Mouse (Mus musculus) WW6 (cell line): ENCODE measurements around the gene 9130230L23Rik.

Experiments
- DNase-seq: peaks from one replicate; pipeline ENCODE4 v3.0.0-alpha.2; 2013; ENCODE audit warnings: low read depth, low spot score

9130230L23Rik gene

DNA sequence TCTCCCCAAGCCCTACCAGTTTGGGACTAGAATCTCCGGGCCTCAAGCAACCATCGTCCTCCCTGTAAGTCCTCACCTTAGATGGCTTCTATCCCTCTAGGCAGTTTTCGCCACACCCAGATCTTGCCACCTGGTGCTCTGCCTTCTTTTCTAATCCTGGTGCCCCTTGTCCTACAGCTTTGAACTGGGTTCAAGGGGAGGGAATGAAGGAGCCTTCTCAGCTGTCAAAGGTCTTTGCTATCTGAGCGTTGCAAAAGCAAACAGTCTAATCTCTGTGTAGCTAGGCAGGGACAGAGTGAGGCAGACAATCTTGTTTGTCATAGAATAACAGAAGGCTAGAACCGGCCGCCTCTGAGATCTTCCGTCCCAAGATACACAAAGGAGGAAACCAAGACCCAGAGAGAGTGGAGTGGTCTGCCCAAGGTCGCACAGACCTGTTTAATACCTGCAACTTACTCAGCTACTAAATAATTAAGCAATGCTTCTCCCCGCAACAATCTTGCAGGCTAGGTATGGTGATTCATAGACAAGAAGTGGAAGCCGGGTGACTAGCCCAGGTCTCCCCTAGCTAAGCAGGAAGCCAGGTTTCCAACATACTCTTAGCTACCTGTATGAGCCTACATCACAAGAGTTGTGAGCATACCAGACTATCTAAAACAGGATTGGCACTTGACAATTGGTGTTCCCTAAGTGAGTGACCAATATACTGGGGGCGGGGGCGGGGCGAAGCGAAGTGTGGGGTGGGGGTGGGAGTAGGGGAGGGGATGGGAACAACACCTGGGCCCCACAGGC, at the start of gene 9130230L23Rik:
Gene 9130230L23Rik, minus strand, starts transcription at position 152 of the 792 bp plus-strand sequence.
- no peak for DNase-seq

DNA sequence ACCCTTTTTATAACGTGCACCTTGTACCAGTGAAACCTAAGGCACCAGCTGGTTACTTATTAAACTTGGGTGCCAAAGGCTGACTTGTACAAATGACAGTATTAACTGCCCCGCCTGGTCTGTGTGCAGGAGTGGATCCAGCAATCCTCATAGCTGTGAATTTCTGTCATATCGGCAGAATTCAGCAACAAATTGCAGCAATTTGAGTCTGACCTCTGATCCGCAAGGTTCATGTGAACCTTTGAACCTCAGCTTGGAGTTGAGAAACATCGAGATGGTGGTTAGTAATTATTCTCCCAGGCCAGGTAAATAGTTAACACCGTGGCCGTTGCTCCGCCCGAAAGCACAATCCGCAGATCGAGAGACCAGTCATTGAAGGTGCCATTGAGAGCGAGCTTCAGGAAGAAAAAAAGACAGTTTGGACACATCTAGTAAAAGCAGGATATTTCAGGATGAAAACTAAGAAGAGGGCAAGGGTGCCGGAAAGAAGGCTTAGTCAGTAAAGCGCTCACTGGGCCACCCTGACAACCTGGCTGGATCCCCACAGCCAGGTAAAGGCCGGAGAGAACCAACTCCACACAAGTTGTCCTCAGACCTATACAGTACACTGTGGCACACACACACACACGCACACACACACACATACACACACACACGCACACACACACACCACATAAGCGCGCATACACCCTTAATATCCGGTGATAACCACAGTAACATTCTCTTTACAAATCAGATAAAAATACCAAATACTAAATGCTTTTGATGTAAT, 48.9 kb upstream of the 9130230L23Rik start:
- DNase-seq: no peak

DNA sequence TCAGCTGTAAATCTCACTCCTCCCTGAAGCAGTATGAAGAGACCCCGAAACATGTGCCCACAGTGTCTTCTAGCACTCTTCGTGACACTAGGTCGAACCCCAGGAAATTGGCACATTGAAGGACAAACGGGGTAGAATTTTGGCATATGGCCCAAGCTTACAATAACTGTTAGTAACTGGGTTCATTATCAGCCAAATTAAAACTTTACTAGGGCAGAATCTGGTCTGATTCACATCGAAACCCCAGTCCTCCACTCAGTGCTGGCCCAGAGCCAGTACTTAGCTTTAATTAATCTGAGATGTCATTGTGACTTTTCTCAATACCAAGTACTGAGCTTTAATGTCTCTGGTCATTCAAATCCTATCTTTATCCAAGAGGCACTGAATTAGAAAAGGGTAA, 46.8 kb upstream of the 9130230L23Rik start:
- DNase-seq: no peak

DNA sequence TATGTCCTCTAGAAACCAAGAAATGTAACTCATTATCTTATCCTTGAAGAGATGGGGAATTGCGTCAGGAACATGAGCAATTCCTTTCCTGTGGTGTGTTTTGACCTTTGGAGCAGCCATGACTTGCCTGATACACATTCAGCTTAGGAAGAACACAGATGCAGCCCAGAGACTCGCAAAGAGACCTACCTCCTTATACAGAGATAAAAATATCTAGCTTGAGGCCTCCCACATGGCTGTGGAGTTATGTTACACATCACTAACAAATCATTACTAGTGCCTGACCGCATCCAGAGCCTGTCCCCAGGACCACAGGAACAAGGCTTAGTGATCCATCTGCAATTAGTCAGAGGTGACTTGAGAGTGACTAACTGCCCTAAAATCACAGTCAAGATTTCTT, 42.3 kb upstream of the 9130230L23Rik start:
- DNase-seq: no peak

DNA sequence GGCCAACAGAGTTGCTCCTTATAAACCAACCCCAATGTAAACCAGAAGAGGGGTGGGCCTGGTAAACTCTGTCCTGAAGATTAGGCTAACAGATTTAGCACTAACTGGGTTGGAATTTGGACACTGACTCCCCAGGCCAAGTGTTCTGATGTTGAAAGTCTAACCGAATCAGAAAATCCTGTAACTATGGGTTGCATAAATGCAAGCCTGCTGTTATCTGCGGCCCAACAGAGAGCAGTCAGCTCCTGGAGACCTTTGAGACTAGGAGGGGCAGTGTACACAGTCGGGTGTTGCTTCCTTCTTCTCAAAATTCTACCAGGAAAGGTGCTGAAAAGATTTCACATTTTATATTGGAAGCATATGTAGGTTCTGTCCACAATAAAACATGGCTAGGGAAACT, 39.8 kb upstream of the 9130230L23Rik start:
- DNase-seq: no peak

GRCm38 (mm10) chr5:66042651-66043340, 38.7 kb upstream of the 9130230L23Rik start:
- DNase-seq: no peak

- no peak for DNase-seq
These were observed 36.7 kb upstream of the 9130230L23Rik start for GRCm38 (mm10) chr5:66040744-66041279.

- no peak for DNase-seq
These were observed 35.7 kb upstream of the 9130230L23Rik start for GRCm38 (mm10) chr5:66039813-66040212.

DNA sequence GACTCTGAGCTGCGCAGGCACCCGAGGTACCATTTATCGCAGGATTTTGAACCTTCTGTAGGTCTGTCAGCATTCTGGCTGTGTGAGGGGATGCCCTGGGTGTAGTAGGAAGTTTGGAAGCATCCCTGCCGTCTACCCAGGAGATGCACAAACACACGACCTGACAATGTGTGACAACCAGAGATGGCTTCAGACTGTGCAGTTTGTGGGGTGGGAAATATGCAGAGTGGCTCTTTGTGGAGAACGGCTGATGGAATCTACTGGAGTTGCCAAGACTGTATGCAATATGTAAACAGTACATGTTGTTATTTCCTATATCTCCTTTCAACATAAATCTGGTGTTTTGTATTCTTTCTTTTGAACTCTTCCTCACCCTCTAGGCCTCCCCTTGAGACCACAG, 33.0 kb upstream of the 9130230L23Rik start:
- DNase-seq: no peak

DNA sequence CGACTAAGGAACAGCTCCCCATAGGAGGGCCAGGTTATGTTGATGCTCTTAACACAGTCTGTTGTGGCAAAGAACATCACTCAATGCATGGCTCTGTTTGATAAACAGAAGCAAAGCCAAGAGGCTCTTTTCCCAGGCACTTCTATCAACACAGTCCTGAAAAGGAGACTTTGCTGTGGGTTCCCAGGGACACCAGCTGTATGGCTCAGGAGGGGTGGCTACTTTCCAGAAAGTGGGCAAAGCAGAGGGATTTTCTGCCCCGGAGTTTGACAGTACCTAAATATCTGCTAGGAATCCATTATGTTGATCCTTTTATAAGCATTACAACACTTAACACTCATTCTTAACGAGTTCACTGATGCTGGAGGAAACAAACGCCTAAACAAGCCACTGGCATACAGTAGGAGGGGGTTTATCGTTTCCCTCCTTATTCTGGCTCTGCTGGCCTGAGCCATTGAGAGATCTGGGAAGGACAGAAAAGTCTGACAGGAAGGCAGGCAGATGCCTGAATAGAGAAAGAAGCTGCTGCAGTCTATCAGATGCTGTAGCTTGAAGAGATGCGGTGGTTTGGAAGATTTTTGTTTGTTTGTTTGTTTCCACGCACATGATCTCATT, 32.5 kb upstream of the 9130230L23Rik start:
- no peak for DNase-seq

- DNase-seq: no peak
These were observed 30.5 kb upstream of the 9130230L23Rik start for GRCm38 (mm10) chr5:66034375-66035195.

GRCm38 (mm10) chr5:66032826-66033225, 28.7 kb upstream of the 9130230L23Rik start:
- DNase-seq: no peak

- DNase-seq: no peak
These were observed 27.6 kb upstream of the 9130230L23Rik start for GRCm38 (mm10) chr5:66031699-66032098.

DNA sequence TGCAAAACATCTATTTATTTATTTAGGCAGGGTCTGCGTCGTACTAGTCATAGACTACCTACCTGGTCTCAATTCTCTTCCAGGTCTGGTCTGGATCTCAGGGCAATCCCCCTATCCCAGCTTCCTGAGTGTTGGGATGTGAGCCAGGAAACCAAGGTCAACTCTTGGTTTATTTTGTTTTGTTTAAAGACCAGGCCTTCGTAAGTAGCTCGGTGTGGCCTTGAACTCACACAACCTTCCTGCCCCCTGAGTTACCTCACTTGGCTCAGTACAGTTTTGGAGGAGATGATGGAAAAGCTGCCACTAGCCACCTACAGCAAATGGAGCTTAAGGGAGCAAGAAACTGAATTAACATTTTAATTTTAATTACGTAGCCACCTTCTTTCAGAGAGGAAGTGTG, 24.1 kb upstream of the 9130230L23Rik start:
- no peak for DNase-seq

DNA sequence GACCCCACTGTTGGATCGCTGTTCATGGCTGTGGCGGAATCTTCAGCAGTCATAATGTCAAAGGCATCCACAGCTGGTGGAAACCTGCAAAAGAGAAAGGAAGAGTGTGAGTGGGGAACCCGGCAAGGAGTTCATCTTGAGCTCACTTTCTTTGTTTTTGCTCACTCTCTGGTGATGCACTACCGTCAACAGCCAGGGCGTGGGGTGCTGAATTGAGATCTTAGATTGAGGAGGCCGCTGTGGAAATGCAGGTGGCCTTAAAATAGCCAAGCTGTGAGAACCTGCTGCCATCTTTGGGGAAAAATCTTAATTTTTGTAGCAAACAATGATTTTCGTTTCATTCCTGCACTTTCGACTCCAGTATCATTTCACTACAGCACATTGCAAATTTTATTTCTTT, 23.1 kb upstream of the 9130230L23Rik start:
- DNase-seq: no peak

GRCm38 (mm10) chr5:66026796-66027195, 22.7 kb upstream of the 9130230L23Rik start:
- DNase-seq: no peak

- DNase-seq: no peak
These were observed 11.4 kb upstream of the 9130230L23Rik start for GRCm38 (mm10) chr5:66015449-66015961.

GRCm38 (mm10) chr5:66014437-66014836, 10.4 kb upstream of the 9130230L23Rik start:
- no peak for DNase-seq

DNA sequence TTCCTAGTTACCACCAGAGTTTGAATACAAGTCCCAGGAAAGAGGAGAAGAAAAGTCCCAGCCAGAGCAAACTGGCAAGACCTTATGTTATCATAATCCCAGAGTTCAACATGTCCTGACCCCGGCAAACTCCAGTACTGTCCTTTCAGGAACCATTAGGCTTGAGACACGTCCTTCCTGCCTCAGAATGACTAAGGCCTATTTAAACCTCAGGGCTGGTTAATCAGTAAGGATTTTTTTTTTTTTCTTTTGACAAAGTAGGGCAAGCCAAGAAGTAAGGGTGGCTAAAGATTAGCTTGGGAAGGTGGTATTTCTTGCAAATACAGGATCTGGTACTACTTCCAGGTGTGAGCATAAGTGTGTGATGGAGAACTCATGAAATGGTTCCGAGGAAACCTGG, 9.9 kb upstream of the 9130230L23Rik start:
- DNase-seq: no peak

GRCm38 (mm10) chr5:66008245-66008967, 4.3 kb upstream of the 9130230L23Rik start:
- DNase-seq: no peak
